Comparison of ENCODE assay signal across 8 mouse cellular contexts in genomic region chr1:75435475-75436328, GRCm38 (mm10). TPM values are rescaled to one million over a fixed set of nuclear protein-coding genes. Genes with fewer than 3 reads are reported as not detected.
DNase-seq lines count a peak whose midpoint lies in the region; ATAC-seq lines count a peak whose summit lies in the region.

Gene Gmppa, plus strand, starts transcription at chr1:75435930.

- H3K4me2 ChIP-seq in embryonic facial prominence, embryonic 13.5 days = peak within 1 kb of the TSS; percentile 67
- H3K4me2 ChIP-seq in limb, embryonic 13.5 days (replicated peaks) = peak within 1 kb of the TSS; percentile 64
- peak within 1 kb of the TSS; percentile 66 for H3K4me2 ChIP-seq in midbrain, embryonic 15.5 days

- H3K27me3 ChIP-seq in embryonic facial prominence, embryonic 13.5 days = peaks cover 12% of the 10 kb centered on the region
- peaks cover 12% of the 10 kb centered on the region for H3K27me3 ChIP-seq in limb, embryonic 13.5 days
- H3K27me3 ChIP-seq in midbrain, embryonic 15.5 days (replicated peaks) = no peaks in the 10 kb centered on the region

- peaks cover 19% of the 10 kb centered on the region for H3K4me1 ChIP-seq in embryonic facial prominence, embryonic 13.5 days
- peaks cover 18% of the 10 kb centered on the region for H3K4me1 ChIP-seq in limb, embryonic 13.5 days
- peaks cover 25% of the 10 kb centered on the region for H3K4me1 ChIP-seq in midbrain, embryonic 15.5 days

- H3K36me3 ChIP-seq in embryonic facial prominence, embryonic 13.5 days = peaks cover 12% of the 10 kb centered on the region
- H3K36me3 ChIP-seq in limb, embryonic 13.5 days = peaks cover 12% of the 10 kb centered on the region
- no peaks in the 10 kb centered on the region for H3K36me3 ChIP-seq in midbrain, embryonic 15.5 days (replicated peaks)

- H3K9ac ChIP-seq in embryonic facial prominence, embryonic 13.5 days = peak within 1 kb of the TSS; percentile 83
- peak within 1 kb of the TSS; percentile 73 for H3K9ac ChIP-seq in limb, embryonic 13.5 days
- H3K9ac ChIP-seq in midbrain, embryonic 15.5 days = peak within 1 kb of the TSS; percentile 61

- H3K27ac ChIP-seq in embryonic facial prominence, embryonic 13.5 days = peak within 1 kb of the TSS; percentile 72
- peak within 1 kb of the TSS; percentile 63 for H3K27ac ChIP-seq in limb, embryonic 13.5 days
- peak within 1 kb of the TSS; percentile 80 for H3K27ac ChIP-seq in midbrain, embryonic 15.5 days

- no peaks in the 10 kb centered on the region for H3K9me3 ChIP-seq in embryonic facial prominence, embryonic 13.5 days
- H3K9me3 ChIP-seq in limb, embryonic 13.5 days = no peaks in the 10 kb centered on the region
- H3K9me3 ChIP-seq in midbrain, embryonic 15.5 days = no peaks in the 10 kb centered on the region

- peak within 1 kb of the TSS; percentile 64 for H3K4me3 ChIP-seq in embryonic facial prominence, embryonic 13.5 days
- peak within 1 kb of the TSS; percentile 56 for H3K4me3 ChIP-seq in limb, embryonic 13.5 days
- peak within 1 kb of the TSS; percentile 61 for H3K4me3 ChIP-seq in midbrain, embryonic 15.5 days

- ATAC-seq in embryonic facial prominence, embryonic 13.5 days (ENCODE audit: insufficient number of reproducible peaks, insufficient read depth, low FRiP score, low TSS enrichment, low read depth) = peak; percentile 73; the same call in 1 of the 2 replicates
- ATAC-seq in limb, embryonic 13.5 days (ENCODE audit: low FRiP score, low read depth) = peak; percentile 91
- ATAC-seq in midbrain, embryonic 15.5 days (replicated peaks) = peak; percentile 82

- 4% methylated on average over 28 of the region's 28 CpGs for WGBS in embryonic facial prominence, embryonic 13.5 days
- 3% methylated on average over 28 of the region's 28 CpGs for WGBS in limb, embryonic 13.5 days
- 6% methylated on average over 28 of the region's 28 CpGs for WGBS in midbrain, embryonic 15.5 days

- peak; percentile 89 for DNase-seq in 416B (ENCODE audit: low read depth)
- peak; percentile 86 to 91 for DNase-seq in adrenal gland, postnatal 36 days
- peak; percentile 82 for DNase-seq in heart, adult 8-10 months (ENCODE audit: low spot score)
- peak; percentile 76 to 84 for DNase-seq in kidney, adult 8-10 months
- peak; percentile 29 to 78 for DNase-seq in spleen, postnatal 10 days (ENCODE audit: low spot score in 2 of 2)

RNA-seq across cellular contexts. Expression of gene Gmppa, which starts in this region (rescaled TPM):
- 10 to 100 TPM; 58.7 to 72.1 TPM for total RNA-seq in adrenal gland, postnatal 36 days (2021)
- 74.2 and 83.0 TPM in 2 replicates for polyA plus RNA-seq in embryonic facial prominence, embryonic 13.5 days (2015; fragmentation: Nextera tagmentation; extraction: Ambion mirVana)
- 10 to 100 TPM; 34.1 to 44.8 (median 40.8) TPM for total RNA-seq in heart, adult 8-10 months (2022)
- 70.1 and 71.8 TPM in 2 replicates for polyA plus RNA-seq in limb, embryonic 13.5 days (2015; fragmentation: Nextera tagmentation; extraction: Ambion mirVana)
- polyA plus RNA-seq in midbrain, embryonic 15.5 days (2015; fragmentation: Nextera tagmentation; extraction: Ambion mirVana) = 86.1 and 98.7 TPM in 2 replicates

Comparison
In these comparisons a context has a peak if more than half of its experiments do, and no peak if none do; other contexts are left out.
1. Peak in every context shown above with its lines: DNase-seq, ATAC-seq, H3K4me3 ChIP-seq and H3K27ac ChIP-seq.